Comparison of ENCODE assay signal across 16 mouse cellular contexts in the genomic region with DNA sequence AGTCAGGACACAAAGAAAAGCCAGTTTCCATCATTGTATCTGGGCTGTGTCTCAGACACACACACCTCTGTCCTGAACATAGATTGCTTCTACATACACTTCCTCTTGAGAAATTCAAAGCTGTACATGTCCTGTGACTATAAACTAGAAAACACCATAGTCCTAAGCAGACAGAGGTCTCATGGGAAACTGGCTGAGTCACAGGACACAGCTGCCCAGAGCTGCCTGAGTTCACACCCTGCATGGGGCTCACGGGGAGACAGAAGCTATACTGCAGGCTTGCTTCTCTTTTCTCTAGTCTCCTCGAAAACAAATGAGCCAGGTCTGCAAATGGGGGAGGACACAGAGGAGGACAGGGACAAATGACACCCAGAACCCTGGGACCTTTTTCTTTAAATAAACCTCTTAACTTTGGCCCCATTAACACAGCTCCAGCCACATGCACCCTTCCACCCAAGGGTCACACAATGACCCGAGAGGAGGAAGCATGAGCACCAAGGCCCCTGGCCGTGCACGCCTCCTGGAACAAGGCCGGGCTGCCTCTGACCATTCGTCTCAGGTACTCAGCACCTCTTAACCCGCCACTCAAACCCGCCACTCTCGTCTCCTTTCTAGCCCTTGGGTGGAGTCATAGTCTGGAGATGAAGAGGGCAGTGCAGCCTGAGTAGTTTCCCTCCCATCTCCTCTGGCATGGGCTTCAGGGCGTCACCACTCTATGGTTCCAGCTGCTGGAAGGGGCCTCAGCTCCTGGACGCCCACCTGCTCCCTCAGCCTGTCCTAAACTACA. TPM values are rescaled to one million over a fixed set of nuclear protein-coding genes. Genes with fewer than 3 reads are reported as not detected.
A peak's percentile ranks its signal among the peaks of the same experiment; 100 is the strongest.
DNase-seq lines count a peak whose midpoint lies in the region; ATAC-seq and TF ChIP-seq lines count a peak whose summit lies in the region.
"Had no signal": no experiment of that assay in that cellular context is flagged by ENCODE, and none has a peak within 500 bp of the region (broad histone marks: within the 10 kb centered on the region; RNA-seq: fewer than 3 reads in every experiment).

No protein-coding gene starts in this region.

- H3K4me1 ChIP-seq in kidney, embryonic 15.5 days, result peaks cover 11% of the 10 kb centered on the region; the same call in 1 of the 2 replicates
- 0 out of 2 replicates have a peak, but pooled peaks cover 2% of the 10 kb centered on the region for H3K4me1 ChIP-seq in lung, embryonic 15.5 days
- H3K4me1 ChIP-seq: embryonic facial prominence, embryonic 13.5 days; forebrain, embryonic 13.5 days; limb, embryonic 12.5 days had no signal

- WGBS in kidney, embryonic 15.5 days, result 42% methylated on average over 12 of the region's 12 CpGs
- WGBS in lung, embryonic 15.5 days, result 40% methylated on average over 12 of the region's 12 CpGs

- no peak overlapping the region for H3K9ac ChIP-seq in kidney, embryonic 15.5 days
- H3K9ac ChIP-seq in lung, embryonic 15.5 days, result no peak overlapping the region
- H3K9ac ChIP-seq: embryonic facial prominence, embryonic 13.5 days; forebrain, embryonic 13.5 days; limb, embryonic 12.5 days; liver, embryonic 14.5 days had no signal

- no peak for TF ChIP-seq POLR2A in myocyte (IDR thresholded peaks at IDR 0.05; ENCODE audit: insufficient read length, low read depth)

- no peaks in the 10 kb centered on the region for H3K27me3 ChIP-seq in kidney, embryonic 15.5 days
- no peaks in the 10 kb centered on the region for H3K27me3 ChIP-seq in lung, embryonic 15.5 days
- H3K27me3 ChIP-seq in myocyte (ENCODE audit: control insufficient read depth, insufficient read depth, insufficient read length), result no peaks in the 10 kb centered on the region
- H3K27me3 ChIP-seq: embryonic facial prominence, embryonic 13.5 days; forebrain, embryonic 13.5 days; limb, embryonic 12.5 days had no signal

- no peak overlapping the region for H3ac ChIP-seq in myocyte (ENCODE audit: control insufficient read depth, insufficient read length)

- no peaks in the 10 kb centered on the region for H3K79me2 ChIP-seq in myocyte (ENCODE audit: control insufficient read depth, insufficient read depth)

- no peak for DNase-seq in kidney, adult 18-20 months
- peak; percentile 26 for DNase-seq in NIH3T3 (ENCODE audit: low read depth)
- DNase-seq in spleen, postnatal 4 days (ENCODE audit: low spot score in 2 of 2), result no peak
- DNase-seq in thymus, postnatal 4 days, result no peak
- DNase-seq: right cerebral cortex, postnatal 4 days; thymus, adult 18-20 months had no signal

- peaks cover 42% of the 10 kb centered on the region for H3K36me3 ChIP-seq in kidney, embryonic 15.5 days
- H3K36me3 ChIP-seq in lung, embryonic 15.5 days, result peaks cover 42% of the 10 kb centered on the region
- peaks cover 18% of the 10 kb centered on the region for H3K36me3 ChIP-seq in myocyte (ENCODE audit: control insufficient read depth, insufficient read depth)

- peak overlapping the region; percentile 28; the same call in 1 of the 2 replicates for H3K27ac ChIP-seq in kidney, embryonic 15.5 days
- H3K27ac ChIP-seq in lung, embryonic 15.5 days, result no peak overlapping the region
- H3K27ac ChIP-seq: embryonic facial prominence, embryonic 13.5 days; forebrain, embryonic 13.5 days; layer of hippocampus, adult 2 months; left cerebral cortex, adult 2 months; limb, embryonic 12.5 days; liver, embryonic 14.5 days had no signal

- 0 out of 2 replicates have a peak, but pooled peaks have one; percentile 18 for ATAC-seq in kidney, embryonic 15.5 days (replicated peaks; ENCODE audit: low FRiP score)
- peak; percentile 52; the same call in 1 of the 2 replicates for ATAC-seq in lung, embryonic 15.5 days (ENCODE audit: borderline replicate concordance, extremely low read depth, low FRiP score, low TSS enrichment)
- ATAC-seq: forebrain, embryonic 13.5 days had no signal

- H3K9me3 ChIP-seq in kidney, embryonic 15.5 days (replicated peaks), result no peaks in the 10 kb centered on the region
- H3K9me3 ChIP-seq in lung, embryonic 15.5 days, result no peaks in the 10 kb centered on the region
- H3K9me3 ChIP-seq: embryonic facial prominence, embryonic 13.5 days; forebrain, embryonic 13.5 days; limb, embryonic 12.5 days had no signal

- no peak overlapping the region for H3K4me3 ChIP-seq in kidney, embryonic 15.5 days (replicated peaks)
- H3K4me3 ChIP-seq in lung, embryonic 15.5 days, result no peak overlapping the region
- H3K4me3 ChIP-seq in myocyte, result no peak overlapping the region
- H3K4me3 ChIP-seq: embryonic facial prominence, embryonic 13.5 days; forebrain, embryonic 13.5 days; layer of hippocampus, adult 2 months; left cerebral cortex, adult 2 months; limb, embryonic 12.5 days had no signal

- H3K4me2 ChIP-seq in kidney, embryonic 15.5 days, result no peak overlapping the region
- H3K4me2 ChIP-seq in lung, embryonic 15.5 days, result no peak overlapping the region
- no peak overlapping the region for H3K4me2 ChIP-seq in myocyte (ENCODE audit: low read depth)
- H3K4me2 ChIP-seq: embryonic facial prominence, embryonic 13.5 days; forebrain, embryonic 13.5 days; limb, embryonic 12.5 days had no signal

TF ChIP-seq in myocyte, 11 proteins besides CTCF, POLR2A, EP300 and RAD21:
- TF ChIP-seq TCF3 (IDR thresholded peaks at IDR 0.05; ENCODE audit: insufficient read length, low read depth) (no peak), CEBPB (IDR thresholded peaks at IDR 0.05; ENCODE audit: insufficient read depth, poor library complexity, severe bottlenecking) (no peak), REST (IDR thresholded peaks at IDR 0.05; ENCODE audit: insufficient read depth, insufficient read length) (no peak), TCF12 (IDR thresholded peaks at IDR 0.05; ENCODE audit: insufficient read depth, poor library complexity, severe bottlenecking) (no peak), MAX (IDR thresholded peaks at IDR 0.05; ENCODE audit: low read depth) (no peak), MYOG (IDR thresholded peaks at IDR 0.05; ENCODE audit: control insufficient read depth in 1 of 3, insufficient read depth in 1 of 3, insufficient read length in 2 of 3, low read depth in 2 of 3) (peak in 1 of 3 experiments; percentile 43), MYOD1 (IDR thresholded peaks at IDR 0.05; ENCODE audit: control insufficient read depth in 1 of 3, insufficient read length in 2 of 3, low read depth in 2 of 3) (peak in 2 of 3 experiments; percentile 22 to 62), E2F4 (IDR thresholded peaks at IDR 0.05; ENCODE audit: insufficient read depth) (no peak), POLR2AphosphoS2 (IDR thresholded peaks at IDR 0.05; ENCODE audit: insufficient read length, low read depth) (no peak), SRF (IDR thresholded peaks at IDR 0.05; ENCODE audit: control insufficient read depth, insufficient read length, low read depth) (no peak), USF1 (IDR thresholded peaks at IDR 0.05; ENCODE audit: low read depth) (no peak)
TF ChIP-seq in myocyte: peak in this region for 2.

RNA-seq across cellular contexts. Expression of gene Tldc2, which starts 12.9 kb away (rescaled TPM):
- 0.27 TPM in 1 of 2 replicates, not detected in the other for polyA plus RNA-seq in kidney, embryonic 15.5 days (2015; fragmentation: Nextera tagmentation; extraction: Ambion mirVana)
- polyA plus RNA-seq in lung, embryonic 15.5 days (2015; fragmentation: Nextera tagmentation; extraction: Ambion mirVana), result not detected in 2 replicates
- not detected for polyA plus RNA-seq in myocyte (2012; fragmentation: generic; extraction: Trizol)
- polyA plus RNA-seq: embryonic facial prominence, embryonic 13.5 days; forebrain, embryonic 13.5 days; limb, embryonic 12.5 days; liver, embryonic 14.5 days; neural tube, embryonic 14.5 days had no signal

RNA-seq across cellular contexts. Expression of gene Soga1, which starts 20.7 kb away (rescaled TPM):
- 3.5 and 4.2 TPM in 2 replicates for polyA plus RNA-seq in kidney, embryonic 15.5 days (2015; fragmentation: Nextera tagmentation; extraction: Ambion mirVana)
- 4.1 and 5.1 TPM in 2 replicates for polyA plus RNA-seq in lung, embryonic 15.5 days (2015; fragmentation: Nextera tagmentation; extraction: Ambion mirVana)
- 11.9 TPM for polyA plus RNA-seq in myocyte (2012; fragmentation: generic; extraction: Trizol)

RNA-seq across cellular contexts. Expression of gene Samhd1, which starts 35.3 kb away (rescaled TPM):
- 25.3 and 27.2 TPM in 2 replicates for polyA plus RNA-seq in kidney, embryonic 15.5 days (2015; fragmentation: Nextera tagmentation; extraction: Ambion mirVana)
- 33.1 and 34.6 TPM in 2 replicates for polyA plus RNA-seq in lung, embryonic 15.5 days (2015; fragmentation: Nextera tagmentation; extraction: Ambion mirVana)
- polyA plus RNA-seq in myocyte (2012; fragmentation: generic; extraction: Trizol), result 14.0 TPM
